Mouse (Mus musculus): ENCODE data around the gene Gm26938.

DNA sequence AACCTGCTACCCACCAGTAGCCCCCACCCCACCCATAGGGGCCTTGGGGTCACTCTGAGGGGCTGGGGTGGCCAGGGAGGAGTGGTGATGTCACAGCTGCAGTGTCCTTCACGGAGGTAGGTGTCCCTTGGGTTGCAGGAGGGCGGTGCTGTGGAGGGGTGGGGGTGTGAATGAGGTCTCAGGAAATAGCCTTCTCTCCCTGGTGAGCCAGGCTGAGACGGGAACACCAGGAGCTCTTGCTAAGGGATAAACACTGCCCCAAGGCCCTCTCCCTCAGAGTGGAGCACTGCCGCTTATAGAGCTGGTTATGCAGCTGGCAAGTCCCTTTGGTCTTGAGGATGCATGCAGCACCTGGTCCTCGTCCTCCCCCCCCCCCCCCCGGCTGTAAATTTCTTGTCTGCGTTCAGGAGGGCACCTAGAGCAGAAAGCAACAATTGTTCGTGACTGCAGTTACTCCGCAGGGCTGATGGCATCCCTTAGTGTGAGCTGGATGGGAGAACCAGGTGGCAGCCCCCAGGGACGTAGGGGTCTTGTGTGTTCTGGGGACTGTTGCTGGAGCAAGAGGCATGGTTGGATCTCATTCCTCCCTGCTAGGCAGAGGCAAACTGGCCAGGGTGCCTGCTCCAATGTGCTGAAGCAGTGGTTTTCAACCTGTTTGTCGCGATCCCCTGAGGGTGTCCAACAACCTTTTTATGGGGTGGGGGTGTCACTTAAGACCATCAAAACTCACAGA, 27.9 kb downstream of the Gm26938 start:
- TF ChIP-seq CTCF (IDR thresholded peaks at IDR 0.05; ENCODE audit: insufficient read depth, low read depth, low read length) = no peak
- TF ChIP-seq POLR2A (IDR thresholded peaks at IDR 0.05; ENCODE audit: insufficient read depth, low read depth, low read length) = no peak

Data from olfactory bulb, adult 2 months (tissue).